Mouse (Mus musculus) gastrocnemius, adult 18-20 months (tissue): ENCODE data around the gene Tuba3b. TPM values are rescaled to one million over a fixed set of nuclear protein-coding genes. Genes with fewer than 3 reads are reported as not detected.

Experiments
- DNase-seq: peaks from one replicate; pipeline ENCODE4 v3.0.0; 2021; ENCODE audit warnings: low spot score
- total RNA-seq, 2 experiments: library from RNA; stranded (reverse); gene quantifications; 2 replicates each; pipeline ENCODE4 v1.2.3; 2021

Gene Tuba3b
- total RNA-seq, 2 experiments from 2014 or later: not detected

DNA sequence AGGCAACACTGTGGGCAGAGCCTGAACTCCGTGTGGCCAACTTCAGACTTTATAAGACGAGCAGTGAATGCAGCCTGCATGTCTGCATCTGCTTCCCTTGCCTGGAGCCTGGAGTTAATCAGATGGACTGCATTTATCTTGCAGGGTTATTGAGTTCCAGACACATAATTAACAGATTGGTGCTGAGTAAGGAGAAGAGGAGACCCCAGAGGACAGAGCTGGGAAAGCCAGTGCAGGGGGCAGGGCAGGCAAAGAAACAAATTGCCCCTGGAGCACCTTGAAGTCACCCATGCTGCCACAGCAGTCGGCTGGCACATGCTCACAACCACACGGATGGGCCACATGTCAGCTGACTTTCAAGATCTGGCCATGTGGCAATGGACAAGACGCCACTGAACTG, 48.7 kb downstream of the Tuba3b start:
- DNase-seq: no peak

- no peak for DNase-seq
Measured at GRCm38 (mm10) chr6:145665751-145666150, 50.2 kb downstream of the Tuba3b start.

- no peak for DNase-seq
Measured at GRCm38 (mm10) chr6:145667654-145668053, 52.1 kb downstream of the Tuba3b start.

DNA sequence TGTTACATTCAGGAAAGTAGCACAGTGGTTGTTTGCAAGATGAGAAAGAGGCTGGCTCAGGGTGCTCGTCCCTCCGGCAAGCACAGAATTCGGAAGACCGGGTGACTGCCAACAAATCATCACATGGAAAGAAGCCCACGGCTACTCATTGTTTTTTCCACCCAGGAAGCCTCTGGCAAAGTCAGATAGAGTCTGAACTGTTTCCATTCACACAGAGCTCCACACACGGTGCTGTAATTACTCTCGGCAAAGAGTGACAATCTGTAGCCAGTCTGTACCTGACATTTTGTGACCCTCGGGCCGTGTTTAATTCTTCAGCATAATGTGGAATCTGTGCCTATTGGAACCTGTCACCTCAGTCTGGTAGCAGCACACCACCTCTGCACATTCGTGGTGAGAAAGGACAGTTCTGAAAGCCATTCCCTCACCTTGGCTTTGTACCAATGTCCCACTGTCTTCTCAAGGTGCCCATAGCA, 54.1 kb downstream of the Tuba3b start:
- DNase-seq: peak; percentile 5

Other genes starting within 250 kb of the Tuba3b start
- gene Lmntd1, start 1.4 kb upstream of the Tuba3b start, total RNA-seq: not detected
- 10 to 100 TPM; 28.6 to 32.2 TPM for gene Rassf8, start 131.0 kb downstream of the Tuba3b start, total RNA-seq
- gene Bhlhe41, start 249.8 kb downstream of the Tuba3b start, total RNA-seq: 10 to 100 TPM; 30.3 to 38.1 TPM